Mouse (Mus musculus) left cerebral cortex, postnatal 14 days (tissue): Measurements from ENCODE around the gene Olfr1466. TPM values are rescaled to one million over a fixed set of nuclear protein-coding genes. Genes with fewer than 3 reads are reported as not detected.

ENCODE experiments used
- DNase-seq, 2 experiments: peaks; one replicate each; pipeline ENCODE4 v3.0.0; 2021 to 2022; ENCODE audit warnings: low spot score in 2 of 2, mixed read lengths in 1 of 2
- intact Hi-C: fragments of 180-260 bp; cut with DNase I; formaldehyde crosslinking; loops from one replicate; pipeline ENCODE4 v1.15.1; 2025
- long read RNA-seq, 2 experiments: library from polyadenylated mRNA; stranded (forward); transcript quantifications; one replicate each; pipeline ENCODE4 v2.0.0; 2021
- total RNA-seq, 2 experiments: library from RNA; stranded (reverse); gene quantifications; 2 replicates each; pipeline ENCODE4 v1.2.3; 2021

The Olfr1466 gene
- not detected for total RNA-seq
- long read RNA-seq, experiment 1: 0 reads
- long read RNA-seq, experiment 2: 0 reads

GRCm38 (mm10) chr19:13338562-13338961, at the start of gene Olfr1466:
TSS of gene Olfr1466 (plus strand) at chr19:13338862.
- intact Hi-C loops: no loop called here
- DNase-seq: no peak

- intact Hi-C loops: no loop called here
- no peak for DNase-seq
These were observed 23.2 kb upstream of the Olfr1466 start, which contains the start of gene Olfr1465 for GRCm38 (mm10) chr19:13315441-13315840. TSS of gene Olfr1465 (minus strand) at chr19:13315541.

GRCm38 (mm10) chr19:13361936-13362335, 23.3 kb downstream of the Olfr1466 start, which contains the start of gene Olfr1467:
TSS of gene Olfr1467 (plus strand) at chr19:13362236.
- DNase-seq: no peak
- intact Hi-C loops: no loop called here

Other genes starting within 250 kb of the Olfr1466 start
- not detected for gene Olfr1457, start 241.0 kb upstream of the Olfr1466 start, total RNA-seq
- gene Olfr1458, start 232.1 kb upstream of the Olfr1466 start, total RNA-seq: not detected
- under 1 TPM; 0.07 to 0.17 TPM for gene Olfr1459, start 189.3 kb upstream of the Olfr1466 start, total RNA-seq
- not detected for gene Olfr1461, start 175.9 kb upstream of the Olfr1466 start, total RNA-seq
- gene Olfr1462, start 153.1 kb upstream of the Olfr1466 start, total RNA-seq: not detected
- gene Olfr1463, start 107.5 kb upstream of the Olfr1466 start, total RNA-seq: not detected
- not detected for gene Olfr1465, start 23.3 kb upstream of the Olfr1466 start, total RNA-seq
- gene Olfr1467, start 23.4 kb downstream of the Olfr1466 start, total RNA-seq: not detected
- not detected for gene Olfr1469, start 69.0 kb downstream of the Olfr1466 start, total RNA-seq
- gene Olfr1471, start 104.5 kb downstream of the Olfr1466 start, total RNA-seq: not detected
- gene Olfr1472, start 117.2 kb downstream of the Olfr1466 start, total RNA-seq: not detected
- not detected for gene Olfr1474, start 130.7 kb downstream of the Olfr1466 start, total RNA-seq
- not detected for gene Olfr1475, start 141.3 kb downstream of the Olfr1466 start, total RNA-seq
- not detected for gene Olfr1477, start 161.7 kb downstream of the Olfr1466 start, total RNA-seq
- not detected for gene Olfr1480, start 189.1 kb downstream of the Olfr1466 start, total RNA-seq
- not detected for gene Olfr1484, start 244.6 kb downstream of the Olfr1466 start, total RNA-seq